Mouse (Mus musculus): ENCODE results near the gene Gm34653. TPM values are rescaled to one million over a fixed set of nuclear protein-coding genes. Genes with fewer than 3 reads are reported as not detected.
"Not testable (repeated sequence)": the region's sequence is repeated elsewhere in the genome, so short reads cannot be mapped to it uniquely, and the experiment has no call there.

The Gm34653 gene
- polyA plus RNA-seq, 1 experiment from 2014 or later, result not detected

DNA sequence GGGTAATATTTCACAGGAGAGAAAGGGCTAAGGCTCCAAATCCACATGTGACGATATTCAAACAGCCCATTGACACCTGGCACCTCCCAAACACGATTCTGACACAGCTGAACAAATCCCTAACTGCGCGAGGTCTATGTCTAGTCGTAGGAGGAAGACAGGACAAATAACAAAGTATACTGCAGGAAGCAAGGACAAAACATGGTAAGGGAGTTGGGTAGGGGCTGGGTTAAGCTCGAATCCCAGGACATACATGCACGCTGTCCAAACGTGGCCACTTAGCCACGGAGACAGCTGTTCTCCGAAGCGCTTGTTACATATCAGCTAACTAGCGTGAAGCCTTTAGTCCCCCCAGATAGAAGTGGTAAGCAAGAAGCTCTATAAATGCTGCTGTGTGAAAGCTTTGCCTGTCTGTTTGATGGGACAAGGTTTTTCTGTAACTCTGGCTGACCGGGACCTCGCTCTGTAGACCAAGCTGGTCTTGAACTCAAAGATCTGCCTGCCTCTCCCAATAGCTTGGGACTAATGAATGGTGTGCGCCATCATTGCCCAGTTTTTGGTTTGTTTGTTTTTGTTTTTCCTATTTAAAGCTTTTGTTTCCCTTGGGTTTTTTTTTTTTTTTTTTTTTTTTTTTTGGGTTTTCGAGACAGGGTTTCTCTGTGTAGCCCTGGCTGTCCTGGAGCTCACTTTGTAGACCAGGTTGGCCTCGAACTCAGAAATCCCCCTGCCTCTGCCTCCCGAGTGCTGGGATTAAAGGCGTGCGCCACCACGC is 6.2 kb upstream of the Gm34653 start:
- H3K27me3 ChIP-seq (ENCODE audit: control insufficient read depth, insufficient read depth, low read length), result no peaks in the 10 kb centered on the region
- H3K27ac ChIP-seq (replicated peaks), result peak overlapping the region; percentile 94
- WGBS, result 34% methylated on average over 19 of the region's 21 CpGs
- peak overlapping the region; percentile 60 for H3K4me2 ChIP-seq (replicated peaks; ENCODE audit: low read depth)
- DNase-seq (ENCODE audit: low spot score), result peak; percentile 31
- H3K4me3 ChIP-seq (ENCODE audit: low read depth, low read length), result peak overlapping the region; percentile 96
- no peak for TF ChIP-seq CTCF (IDR thresholded peaks at IDR 0.05; ENCODE audit: low read depth)
- TF ChIP-seq EP300 (optimal IDR thresholded peaks at IDR 0.05), result no peak
- peak overlapping the region; percentile 94 for H3K9ac ChIP-seq (ENCODE audit: low read length)
- H3K4me1 ChIP-seq (replicated peaks; ENCODE audit: control insufficient read depth, insufficient read depth), result no peaks in the 10 kb centered on the region; the same call in 1 of the 2 replicates
- ATAC-seq (ENCODE audit: low FRiP score, low TSS enrichment), result peak; percentile 10; the same call in 1 of the 2 replicates
- H3K9me3 ChIP-seq (ENCODE audit: control insufficient read depth, low read length), result no peaks in the 10 kb centered on the region
- 0 out of 2 replicates have a peak, but pooled peaks cover 2% of the 10 kb centered on the region for H3K36me3 ChIP-seq (ENCODE audit: control insufficient read depth, insufficient read depth, low read length)

DNA sequence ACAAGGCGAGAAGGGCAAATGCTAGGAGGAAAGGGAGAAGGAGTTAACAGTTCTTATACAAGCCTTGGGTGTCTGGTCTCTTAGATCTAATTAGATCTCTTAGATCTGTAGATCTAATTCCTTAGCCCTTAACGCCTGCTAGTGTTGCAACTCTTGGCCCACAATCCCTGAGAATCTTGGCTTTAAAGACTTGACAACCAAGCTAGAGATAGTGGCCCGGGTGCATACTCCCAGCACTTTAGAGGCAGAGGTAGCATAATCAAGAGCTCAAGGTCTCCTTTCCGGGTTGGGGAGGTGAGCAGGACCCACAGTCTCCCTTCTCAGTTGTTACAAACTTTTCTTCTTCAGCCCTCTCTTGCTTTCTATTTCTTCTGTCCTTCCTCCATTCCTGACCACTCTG is 5.2 kb upstream of the Gm34653 start:
- 82% methylated on average over 4 of the region's 4 CpGs for WGBS
- no peaks in the 10 kb centered on the region; the same call in 1 of the 2 replicates for H3K4me1 ChIP-seq (replicated peaks; ENCODE audit: control insufficient read depth, insufficient read depth)
- H3K4me2 ChIP-seq (replicated peaks; ENCODE audit: low read depth), result no peak overlapping the region
- 0 out of 2 replicates have a peak, but pooled peaks cover 2% of the 10 kb centered on the region for H3K36me3 ChIP-seq (ENCODE audit: control insufficient read depth, insufficient read depth, low read length)
- H3K9ac ChIP-seq (ENCODE audit: low read length), result no peak overlapping the region
- no peak overlapping the region for H3K4me3 ChIP-seq (ENCODE audit: low read depth, low read length)
- H3K27ac ChIP-seq (replicated peaks), result no peak overlapping the region
- H3K9me3 ChIP-seq (ENCODE audit: control insufficient read depth, low read length), result no peaks in the 10 kb centered on the region
- H3K27me3 ChIP-seq (ENCODE audit: control insufficient read depth, insufficient read depth, low read length), result no peaks in the 10 kb centered on the region
- ATAC-seq (ENCODE audit: low FRiP score, low TSS enrichment), result no peak
- TF ChIP-seq EP300 (optimal IDR thresholded peaks at IDR 0.05) (no peak), CTCF (IDR thresholded peaks at IDR 0.05; ENCODE audit: low read depth) (no peak)
- DNase-seq (ENCODE audit: low spot score), result no peak

GRCm38 (mm10) chr2:34828026-34828425 is 4.8 kb upstream of the Gm34653 start:
- 0 out of 2 replicates have a peak, but pooled peaks cover 2% of the 10 kb centered on the region for H3K36me3 ChIP-seq (ENCODE audit: control insufficient read depth, insufficient read depth, low read length)
- WGBS, result 89% methylated on average over 1 of the region's 1 CpGs
- H3K9ac ChIP-seq (ENCODE audit: low read length), result no peak overlapping the region
- no peak for DNase-seq (ENCODE audit: low spot score)
- no peaks in the 10 kb centered on the region; the same call in 1 of the 2 replicates for H3K4me1 ChIP-seq (replicated peaks; ENCODE audit: control insufficient read depth, insufficient read depth)
- TF ChIP-seq CTCF (IDR thresholded peaks at IDR 0.05; ENCODE audit: low read depth), result no peak
- TF ChIP-seq EP300 (optimal IDR thresholded peaks at IDR 0.05), result no peak
- no peaks in the 10 kb centered on the region for H3K27me3 ChIP-seq (ENCODE audit: control insufficient read depth, insufficient read depth, low read length)
- H3K9me3 ChIP-seq (ENCODE audit: control insufficient read depth, low read length), result no peaks in the 10 kb centered on the region
- no peak overlapping the region for H3K27ac ChIP-seq (replicated peaks)
- no peak overlapping the region for H3K4me3 ChIP-seq (ENCODE audit: low read depth, low read length)
- H3K4me2 ChIP-seq (replicated peaks; ENCODE audit: low read depth), result no peak overlapping the region
- ATAC-seq (ENCODE audit: low FRiP score, low TSS enrichment), result no peak

GRCm38 (mm10) chr2:34830066-34830465 is 2.7 kb upstream of the Gm34653 start:
- ATAC-seq (ENCODE audit: low FRiP score, low TSS enrichment); H3K36me3 ChIP-seq (ENCODE audit: control insufficient read depth, insufficient read depth, low read length); H3K27me3 ChIP-seq (ENCODE audit: control insufficient read depth, insufficient read depth, low read length); DNase-seq (ENCODE audit: low spot score); H3K27ac ChIP-seq (replicated peaks); H3K9me3 ChIP-seq (ENCODE audit: control insufficient read depth, low read length); H3K4me1 ChIP-seq (replicated peaks; ENCODE audit: control insufficient read depth, insufficient read depth); H3K4me3 ChIP-seq (ENCODE audit: low read depth, low read length); H3K4me2 ChIP-seq (replicated peaks; ENCODE audit: low read depth); H3K9ac ChIP-seq (ENCODE audit: low read length): not testable (repeated sequence)
- 92% methylated on average over 17 of the region's 17 CpGs for WGBS

- Histone ChIP-seq H3K9me3 (ENCODE audit: control insufficient read depth, low read length) (no peaks in the 10 kb centered on the region), H3K27ac (replicated peaks) (no peak overlapping the region), H3K36me3 (ENCODE audit: control insufficient read depth, insufficient read depth, low read length) (no peaks in the 10 kb centered on the region), H3K4me2 (replicated peaks; ENCODE audit: low read depth) (no peak overlapping the region), H3K4me3 (ENCODE audit: low read depth, low read length) (no peak overlapping the region), H3K27me3 (ENCODE audit: control insufficient read depth, insufficient read depth, low read length) (no peaks in the 10 kb centered on the region), H3K9ac (ENCODE audit: low read length) (no peak overlapping the region), H3K4me1 (replicated peaks; ENCODE audit: control insufficient read depth, insufficient read depth) (no peaks in the 10 kb centered on the region)
- DNase-seq (ENCODE audit: low spot score), result no peak
- no peak for ATAC-seq (ENCODE audit: low FRiP score, low TSS enrichment)
- WGBS, result 86% methylated on average over 17 of the region's 17 CpGs
- TF ChIP-seq EP300 (optimal IDR thresholded peaks at IDR 0.05) (no peak), CTCF (IDR thresholded peaks at IDR 0.05; ENCODE audit: low read depth) (no peak)
Observed at GRCm38 (mm10) chr2:34833624-34834023, 817 bp downstream of the Gm34653 start.

DNA sequence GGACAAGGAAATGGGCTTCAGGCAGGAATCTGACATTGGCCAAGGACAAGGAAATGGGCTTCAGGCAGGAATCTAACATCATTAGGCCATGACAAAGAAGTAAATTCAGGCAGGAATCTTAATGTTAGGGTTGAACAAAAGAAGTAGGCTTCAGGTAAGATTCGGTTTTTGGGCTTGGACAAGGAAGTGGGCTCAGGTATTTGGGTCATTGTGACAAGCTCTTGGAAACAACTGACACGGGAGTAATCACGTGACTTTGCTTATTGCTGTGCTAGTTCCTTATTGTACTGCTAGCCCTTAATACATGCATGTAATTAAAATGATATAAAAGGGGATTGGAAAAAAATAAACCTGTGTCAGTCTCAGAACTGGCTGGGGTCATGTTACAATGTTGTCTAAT is 2.9 kb downstream of the Gm34653 start:
- ATAC-seq (ENCODE audit: low FRiP score, low TSS enrichment) (no peak), DNase-seq (ENCODE audit: low spot score) (no peak)
- Histone ChIP-seq H3K9ac (ENCODE audit: low read length) (no peak overlapping the region), H3K27me3 (ENCODE audit: control insufficient read depth, insufficient read depth, low read length) (no peaks in the 10 kb centered on the region), H3K9me3 (ENCODE audit: control insufficient read depth, low read length) (no peaks in the 10 kb centered on the region), H3K4me1 (replicated peaks; ENCODE audit: control insufficient read depth, insufficient read depth) (no peaks in the 10 kb centered on the region), H3K4me2 (replicated peaks; ENCODE audit: low read depth) (no peak overlapping the region), H3K27ac (replicated peaks) (no peak overlapping the region), H3K4me3 (ENCODE audit: low read depth, low read length) (no peak overlapping the region), H3K36me3 (ENCODE audit: control insufficient read depth, insufficient read depth, low read length) (no peaks in the 10 kb centered on the region)
- 66% methylated on average over 3 of the region's 3 CpGs for WGBS
- TF ChIP-seq EP300 (optimal IDR thresholded peaks at IDR 0.05) (no peak), CTCF (IDR thresholded peaks at IDR 0.05; ENCODE audit: low read depth) (no peak)

Data from stomach, postnatal 0 days (tissue).